Mouse (Mus musculus) intestine, postnatal 0 days (tissue): ENCODE results near the gene Nhlrc2. TPM values are rescaled to one million over a fixed set of nuclear protein-coding genes. Genes with fewer than 3 reads are reported as not detected.
A peak's percentile ranks its signal among the peaks of the same experiment; 100 is the strongest.

Source experiments
- ATAC-seq: fragments of 200-750 bp; cut with Nextera tagmentation; 2 replicates; pipeline ENCODE4 v1.8.0; 2017; ENCODE audit warnings: mild to moderate bottlenecking, moderate TSS enrichment, moderate library complexity
- H3K27ac ChIP-seq: fragments of 300-500 bp; sonication (generic); 2 replicates; pipeline ENCODE4 v1.5.1; 2014; ENCODE audit warnings: mild to moderate bottlenecking, low read depth, low read length, moderate library complexity
- H3K27me3 ChIP-seq: fragments of 300-500 bp; sonication (generic); replicated peaks from 2 replicates; pipeline ENCODE4 v1.6.1; 2014; ENCODE audit warnings: low read length, mixed read lengths; ENCODE audit not compliant: control insufficient read depth, insufficient read depth
- H3K36me3 ChIP-seq: fragments of 300-500 bp; sonication (generic); 2 replicates; pipeline ENCODE4 v1.6.1; 2014; ENCODE audit warnings: mild to moderate bottlenecking, moderate library complexity; ENCODE audit not compliant: control insufficient read depth, insufficient read depth
- H3K4me1 ChIP-seq: fragments of 300-500 bp; sonication (generic); replicated peaks from 2 replicates; pipeline ENCODE4 v1.6.1; 2014; ENCODE audit warnings: antibody characterized with exemption, low read length, mixed read lengths; ENCODE audit not compliant: control insufficient read depth, insufficient read depth
- H3K4me2 ChIP-seq: fragments of 300-500 bp; sonication (generic); replicated peaks from 2 replicates; pipeline ENCODE4 v1.6.1; 2014; ENCODE audit warnings: low read depth, mild to moderate bottlenecking, moderate library complexity
- H3K4me3 ChIP-seq: fragments of 300-500 bp; sonication (generic); 2 replicates; pipeline ENCODE4 v1.5.1; 2014; ENCODE audit warnings: low read depth, low read length
- H3K9ac ChIP-seq: fragments of 300-500 bp; sonication (generic); 2 replicates; pipeline ENCODE4 v1.6.1; 2014; ENCODE audit warnings: mild to moderate bottlenecking, low read depth, low read length
- H3K9me3 ChIP-seq: fragments of 300-500 bp; sonication (generic); 2 replicates; pipeline ENCODE4 v1.6.1; 2016; ENCODE audit warnings: mixed run types; ENCODE audit not compliant: control insufficient read depth
- CTCF ChIP-seq: sonication (generic); IDR thresholded peaks from 2 replicates; pipeline ENCODE4 v1.5.1; 2016; ENCODE audit warnings: low read depth, mild to moderate bottlenecking, control low read depth, antibody characterized with exemption, moderate library complexity
- WGBS: fragments of 180-500 bp; shearing (Covaris S2); extraction: QIAGEN DNeasy Blood & Tissue Kit; methylation state at CpG from one replicate; pipeline ENCODE4 v1.1.7; 2014; 5-methylcytosine and 5-hydroxymethylcytosine counted together
- polyA plus RNA-seq: library from polyadenylated mRNA; unstranded; fragments of >200 nt; fragmentation: Nextera tagmentation; extraction: Ambion mirVana; gene quantifications from 2 replicates; pipeline ENCODE4 v1.2.1, GENCODE M21; 2015

Nhlrc2 gene
- polyA plus RNA-seq, 1 experiment from 2014 or later, result 8.3 TPM

DNA sequence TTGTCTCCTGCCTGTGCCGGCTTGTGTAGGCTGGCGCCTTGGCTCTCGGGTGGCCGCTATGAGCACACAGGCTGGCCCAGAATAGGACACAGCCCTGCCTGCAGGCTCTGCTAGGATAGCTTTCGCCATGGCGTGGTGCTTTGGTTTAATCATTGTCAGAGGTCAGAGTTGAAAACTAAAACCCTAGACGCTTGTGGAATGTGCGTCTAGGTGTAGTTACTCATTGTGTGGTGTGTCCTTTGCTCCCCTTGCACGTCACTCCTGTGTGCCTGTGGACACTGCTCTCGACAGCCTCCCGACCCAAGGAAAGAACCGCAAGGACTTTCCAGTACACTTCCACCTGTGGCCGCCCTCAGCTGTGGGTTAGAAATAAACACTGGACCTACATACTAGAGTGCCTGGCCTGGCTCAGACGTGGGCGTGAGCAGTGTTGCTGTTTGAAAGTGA is 53.9 kb downstream of the Nhlrc2 start:
- peaks cover 12% of the 10 kb centered on the region for H3K36me3 ChIP-seq
- H3K9me3 ChIP-seq, result no peaks in the 10 kb centered on the region
- no peaks in the 10 kb centered on the region for H3K27me3 ChIP-seq
- H3K4me1 ChIP-seq, result no peaks in the 10 kb centered on the region
- peak overlapping the region; percentile 24; the same call in 1 of the 2 replicates for H3K27ac ChIP-seq
- no peak overlapping the region for H3K9ac ChIP-seq
- TF ChIP-seq CTCF, result 0 out of 2 replicates have a peak, but pooled peaks have one; percentile 3
- ATAC-seq, result peak; percentile 81
- H3K4me2 ChIP-seq, result peak overlapping the region; percentile 35; the same call in 1 of the 2 replicates
- 35% methylated on average over 15 of the region's 15 CpGs for WGBS
- no peak overlapping the region for H3K4me3 ChIP-seq

- TF ChIP-seq CTCF, result no peak
- Histone ChIP-seq H3K27me3 (no peaks in the 10 kb centered on the region), H3K27ac (no peak overlapping the region), H3K4me3 (no peak overlapping the region), H3K4me2 (no peak overlapping the region), H3K36me3 (no peaks in the 10 kb centered on the region), H3K9me3 (no peaks in the 10 kb centered on the region), H3K9ac (no peak overlapping the region), H3K4me1 (no peaks in the 10 kb centered on the region)
- no peak for ATAC-seq
- WGBS, result 18% methylated on average over 5 of the region's 5 CpGs
These were observed 60.9 kb downstream of the Nhlrc2 start for GRCm38 (mm10) chr19:56608946-56609345.

DNA sequence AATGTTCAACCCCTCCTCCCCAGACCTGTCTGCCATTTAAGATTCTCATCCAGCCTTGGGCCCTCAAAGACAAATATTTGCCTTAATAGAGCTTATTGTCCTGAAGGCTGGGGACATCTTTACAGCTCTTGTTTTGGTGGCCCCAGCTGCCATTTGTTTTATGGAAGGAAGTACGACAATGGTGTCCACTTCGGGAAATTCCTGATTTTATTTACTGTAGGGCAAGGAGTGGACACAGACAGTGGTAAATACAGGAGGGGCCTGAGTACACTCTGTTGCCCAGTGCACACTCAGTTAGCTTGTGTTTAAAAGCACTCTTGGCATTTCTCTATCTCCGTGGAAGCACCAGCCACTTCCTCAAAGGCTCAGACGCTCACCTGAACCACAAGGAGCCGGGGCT is 66.1 kb downstream of the Nhlrc2 start:
- WGBS, result 55% methylated on average over 5 of the region's 5 CpGs
- Histone ChIP-seq H3K27me3 (no peaks in the 10 kb centered on the region), H3K27ac (no peak overlapping the region), H3K4me2 (no peak overlapping the region), H3K4me3 (no peak overlapping the region), H3K9ac (no peak overlapping the region), H3K36me3 (no peaks in the 10 kb centered on the region), H3K4me1 (no peaks in the 10 kb centered on the region), H3K9me3 (no peaks in the 10 kb centered on the region)
- TF ChIP-seq CTCF, result no peak
- ATAC-seq, result no peak

GRCm38 (mm10) chr19:56618845-56619244 is 70.8 kb downstream of the Nhlrc2 start:
- no peak for ATAC-seq
- no peak overlapping the region for H3K4me2 ChIP-seq
- 47% methylated on average over 9 of the region's 9 CpGs for WGBS

GRCm38 (mm10) chr19:56619546-56619945 is 71.5 kb downstream of the Nhlrc2 start:
- Histone ChIP-seq H3K4me1 (no peaks in the 10 kb centered on the region), H3K9me3 (no peaks in the 10 kb centered on the region), H3K4me2 (no peak overlapping the region), H3K27ac (no peak overlapping the region), H3K36me3 (no peaks in the 10 kb centered on the region), H3K4me3 (no peak overlapping the region), H3K9ac (no peak overlapping the region), H3K27me3 (no peaks in the 10 kb centered on the region)
- WGBS, result 75% methylated on average over 4 of the region's 4 CpGs
- ATAC-seq, result no peak
- no peak for TF ChIP-seq CTCF

More at GRCm38 (mm10) chr19:56618845-56619244, 70.8 kb downstream of the Nhlrc2 start:
- Histone ChIP-seq H3K27me3 (no peaks in the 10 kb centered on the region), H3K36me3 (no peaks in the 10 kb centered on the region), H3K9me3 (no peaks in the 10 kb centered on the region), H3K4me3 (no peak overlapping the region), H3K27ac (no peak overlapping the region), H3K9ac (no peak overlapping the region), H3K4me1 (no peaks in the 10 kb centered on the region)
- no peak for TF ChIP-seq CTCF

DNA sequence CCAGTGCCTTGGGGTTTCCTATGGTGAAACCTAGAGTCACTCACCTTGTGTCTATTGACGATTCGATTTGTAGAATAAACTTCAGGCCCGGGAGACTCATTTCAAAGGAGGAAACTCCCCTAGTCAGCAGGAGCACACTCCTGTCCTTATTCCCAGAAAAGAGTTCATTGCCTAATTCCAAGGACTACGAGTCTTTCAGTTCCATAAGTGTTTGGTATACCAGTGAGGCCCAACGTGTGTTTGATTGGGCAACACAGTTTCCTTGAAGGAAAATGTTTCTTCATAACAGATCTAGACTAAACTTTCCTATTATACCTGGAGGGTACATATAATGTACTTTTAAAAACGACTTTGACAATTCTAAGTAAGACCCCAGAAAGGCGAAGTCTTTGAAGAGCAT is 73.8 kb downstream of the Nhlrc2 start:
- 86% methylated on average over 7 of the region's 7 CpGs for WGBS
- H3K4me2 ChIP-seq, result no peak overlapping the region
- H3K9me3 ChIP-seq, result no peaks in the 10 kb centered on the region
- no peak overlapping the region for H3K27ac ChIP-seq
- no peak for ATAC-seq
- no peaks in the 10 kb centered on the region for H3K4me1 ChIP-seq
- no peak overlapping the region for H3K9ac ChIP-seq
- no peaks in the 10 kb centered on the region for H3K27me3 ChIP-seq
- no peaks in the 10 kb centered on the region for H3K36me3 ChIP-seq
- TF ChIP-seq CTCF, result no peak
- no peak overlapping the region for H3K4me3 ChIP-seq
